Mouse (Mus musculus): ENCODE data around the gene Olfr1274-ps. TPM values are rescaled to one million over a fixed set of nuclear protein-coding genes. Genes with fewer than 3 reads are reported as not detected.

The Olfr1274-ps gene
- 1 to 10 TPM in 1 of 2 experiments, under 1 TPM in 1; 0.30 to 1.8 TPM for polyA plus RNA-seq (2017; shearing (Covaris generic))

DNA sequence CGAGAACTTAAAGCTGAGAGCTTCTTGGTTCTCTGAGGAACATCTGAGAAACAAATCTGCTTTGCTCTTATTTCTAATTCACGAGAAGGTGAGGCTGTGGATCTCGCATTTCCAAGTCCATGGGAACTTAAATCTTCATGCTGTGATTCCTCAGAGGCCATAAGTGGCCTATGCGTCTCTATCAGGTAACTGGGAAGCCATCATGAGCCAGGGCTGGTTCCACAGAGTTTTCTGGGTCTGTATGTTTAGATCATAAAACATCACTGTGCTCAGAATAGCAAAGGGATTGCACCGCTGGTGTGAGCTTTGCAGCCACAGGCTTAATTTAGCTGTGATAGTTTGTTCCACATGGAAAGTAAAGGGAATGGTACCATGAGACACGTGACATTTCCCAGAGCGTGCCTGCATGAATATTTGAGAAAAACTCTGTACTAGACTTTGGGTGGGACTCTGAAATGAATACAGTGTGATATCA, at the start of gene Olfr1274-ps:
Gene Olfr1274-ps, plus strand, starts transcription at position 51 of the 475 bp plus-strand sequence.

Other genes with a start within 250 kb of the Olfr1274-ps start
- under 1 TPM; 0.10 to 0.27 TPM for gene Olfr1270, start 245.6 kb upstream of the Olfr1274-ps start, polyA plus RNA-seq (2017; shearing (Covaris generic))
- gene Olfr1506, start 174.2 kb upstream of the Olfr1274-ps start, polyA plus RNA-seq (2017; shearing (Covaris generic)): not detected
- not detected for gene Olfr142, start 141.1 kb upstream of the Olfr1274-ps start, polyA plus RNA-seq (2017; shearing (Covaris generic))
- gene Olfr1271, start 127.7 kb upstream of the Olfr1274-ps start, polyA plus RNA-seq (2017; shearing (Covaris generic)): under 1 TPM; 0.04 to 0.29 TPM
- under 1 TPM in 1 of 2 experiments, not detected in 1; 0.16 TPM for gene Olfr1272, start 105.8 kb upstream of the Olfr1274-ps start, polyA plus RNA-seq (2017; shearing (Covaris generic))
- under 1 TPM; 0.06 to 0.89 TPM for gene Gm13769, start 76.5 kb upstream of the Olfr1274-ps start, polyA plus RNA-seq (2017; shearing (Covaris generic))
- 10 to 100 TPM in 1 of 2 experiments, 1 to 10 TPM in 1; 5.4 to 12.6 TPM for gene Ptprj, start 182.0 kb downstream of the Olfr1274-ps start, polyA plus RNA-seq (2017; shearing (Covaris generic))

All from inflammation-experienced regulatory T-cells (primary cell).